Mouse (Mus musculus): Measurements from ENCODE around the gene Cbln1.

DNA sequence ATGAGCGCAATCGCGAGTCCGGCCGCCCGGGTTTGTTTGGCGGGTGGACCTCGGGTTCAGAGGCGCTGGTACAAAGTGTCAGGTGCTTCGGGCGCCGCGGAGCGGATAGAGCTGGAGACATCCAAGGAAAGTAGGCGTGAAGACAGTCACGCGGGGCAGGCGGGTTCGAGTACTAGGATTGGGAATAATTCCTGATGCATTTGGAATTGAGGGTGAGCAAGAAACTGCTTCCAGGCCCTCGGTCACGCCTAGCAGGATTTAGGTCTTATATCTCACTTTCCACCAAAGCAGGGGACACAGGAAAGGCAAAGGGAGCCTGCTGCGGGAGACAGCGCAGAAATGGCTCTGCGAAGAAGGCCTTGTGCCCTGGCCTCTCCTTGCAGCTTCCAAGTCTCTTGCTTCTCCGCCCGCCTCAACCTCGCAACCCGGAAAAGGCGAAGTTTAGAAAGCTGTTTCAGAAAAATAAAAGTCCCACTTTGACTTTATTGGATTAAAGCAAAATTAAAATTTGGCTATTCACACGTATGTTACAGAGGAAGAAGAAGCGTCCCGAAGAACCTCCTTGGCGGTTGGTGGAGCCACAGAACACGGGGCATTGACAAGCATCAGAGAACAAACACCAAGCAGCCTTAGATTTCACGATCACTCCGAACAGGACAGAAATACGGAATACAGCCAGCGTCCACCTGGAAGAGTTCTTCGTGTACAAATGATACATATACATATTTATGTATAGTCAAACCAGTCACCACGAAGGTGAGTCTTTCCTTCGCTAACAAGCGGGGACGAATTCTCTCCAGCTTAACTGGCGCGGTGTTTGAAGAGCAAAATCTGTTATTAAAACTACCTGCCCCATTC, 3.2 kb downstream of the Cbln1 start:
- no peak for TF ChIP-seq GATA1 (IDR thresholded peaks at IDR 0.05; ENCODE audit: borderline replicate concordance, low read length)
- TF ChIP-seq FLI1 (IDR thresholded peaks at IDR 0.05; ENCODE audit: low read length): no peak
